Mouse (Mus musculus): ENCODE measurements around the gene Plekhh3. TPM values are rescaled to one million over a fixed set of nuclear protein-coding genes. Genes with fewer than 3 reads are reported as not detected.
"Not testable (repeated sequence)": the region's sequence is repeated elsewhere in the genome, so short reads cannot be mapped to it uniquely, and the experiment has no call there.

Plekhh3 gene
- polyA plus RNA-seq, 1 experiment from 2014 or later: 13.8 TPM

GRCm38 (mm10) chr11:101163476-101164350 is 7.4 kb downstream of the Plekhh3 start:
- Histone ChIP-seq H3K27ac (ENCODE audit: low read depth) (no peak overlapping the region), H3K4me2 (ENCODE audit: low read length) (peak overlapping the region; percentile 30), H3K36me3 (ENCODE audit: control insufficient read depth, insufficient read depth, low read length) (peaks cover 64% of the 10 kb centered on the region), H3K4me3 (ENCODE audit: low read depth, low read length) (no peak overlapping the region), H3K9ac (ENCODE audit: low read length) (no peak overlapping the region), H3K27me3 (replicated peaks; ENCODE audit: control insufficient read depth, insufficient read depth, low read length) (peaks cover 49% of the 10 kb centered on the region), H3K4me1 (replicated peaks; ENCODE audit: control insufficient read depth, insufficient read depth, low read length) (no peaks in the 10 kb centered on the region; the same call in 1 of the 2 replicates), H3K9me3 (ENCODE audit: control insufficient read depth, low read length) (no peaks in the 10 kb centered on the region)
- DNase-seq (ENCODE audit: low spot score): no peak
- 34% methylated on average over 44 of the region's 49 CpGs for WGBS
- ATAC-seq (replicated peaks; ENCODE audit: low FRiP score, low TSS enrichment, low read depth): no peak

GRCm38 (mm10) chr11:101162772-101163171 is 8.4 kb downstream of the Plekhh3 start:
- no peak overlapping the region for H3K4me2 ChIP-seq (ENCODE audit: low read length)
- no peak overlapping the region for H3K9ac ChIP-seq (ENCODE audit: low read length)
- WGBS: 68% methylated on average over 5 of the region's 5 CpGs
- H3K4me1 ChIP-seq (replicated peaks; ENCODE audit: control insufficient read depth, insufficient read depth, low read length): no peaks in the 10 kb centered on the region; the same call in 1 of the 2 replicates
- DNase-seq (ENCODE audit: low spot score) (no peak), ATAC-seq (replicated peaks; ENCODE audit: low FRiP score, low TSS enrichment, low read depth) (no peak)
- H3K4me3 ChIP-seq (ENCODE audit: low read depth, low read length): no peak overlapping the region
- H3K27ac ChIP-seq (ENCODE audit: low read depth): no peak overlapping the region
- peaks cover 40% of the 10 kb centered on the region for H3K27me3 ChIP-seq (replicated peaks; ENCODE audit: control insufficient read depth, insufficient read depth, low read length)
- no peaks in the 10 kb centered on the region for H3K9me3 ChIP-seq (ENCODE audit: control insufficient read depth, low read length)
- peaks cover 61% of the 10 kb centered on the region for H3K36me3 ChIP-seq (ENCODE audit: control insufficient read depth, insufficient read depth, low read length)

- DNase-seq (ENCODE audit: low spot score) (no peak), ATAC-seq (replicated peaks; ENCODE audit: low FRiP score, low TSS enrichment, low read depth) (no peak)
- Histone ChIP-seq H3K9me3 (ENCODE audit: control insufficient read depth, low read length) (no peaks in the 10 kb centered on the region), H3K4me2 (ENCODE audit: low read length) (no peak overlapping the region), H3K27me3 (replicated peaks; ENCODE audit: control insufficient read depth, insufficient read depth, low read length) (peaks cover 35% of the 10 kb centered on the region), H3K9ac (ENCODE audit: low read length) (no peak overlapping the region), H3K4me3 (ENCODE audit: low read depth, low read length) (no peak overlapping the region), H3K4me1 (replicated peaks; ENCODE audit: control insufficient read depth, insufficient read depth, low read length) (no peaks in the 10 kb centered on the region; the same call in 1 of the 2 replicates), H3K27ac (ENCODE audit: low read depth) (no peak overlapping the region), H3K36me3 (ENCODE audit: control insufficient read depth, insufficient read depth, low read length) (peaks cover 56% of the 10 kb centered on the region)
- WGBS: 61% methylated on average over 5 of the region's 5 CpGs
Observed at GRCm38 (mm10) chr11:101162301-101162700, 8.8 kb downstream of the Plekhh3 start.

GRCm38 (mm10) chr11:101161551-101161950 is 9.6 kb downstream of the Plekhh3 start:
- 87% methylated on average over 15 of the region's 15 CpGs for WGBS
- H3K27me3 ChIP-seq (replicated peaks; ENCODE audit: control insufficient read depth, insufficient read depth, low read length): peaks cover 28% of the 10 kb centered on the region
- H3K36me3 ChIP-seq (ENCODE audit: control insufficient read depth, insufficient read depth, low read length): peaks cover 49% of the 10 kb centered on the region
- H3K4me1 ChIP-seq (replicated peaks; ENCODE audit: control insufficient read depth, insufficient read depth, low read length): no peaks in the 10 kb centered on the region; the same call in 1 of the 2 replicates
- ATAC-seq (replicated peaks; ENCODE audit: low FRiP score, low TSS enrichment, low read depth) (no peak), DNase-seq (ENCODE audit: low spot score) (no peak)
- no peak overlapping the region for H3K27ac ChIP-seq (ENCODE audit: low read depth)
- H3K9me3 ChIP-seq (ENCODE audit: control insufficient read depth, low read length): no peaks in the 10 kb centered on the region
- no peak overlapping the region for H3K4me3 ChIP-seq (ENCODE audit: low read depth, low read length)
- no peak overlapping the region for H3K4me2 ChIP-seq (ENCODE audit: low read length)
- no peak overlapping the region for H3K9ac ChIP-seq (ENCODE audit: low read length)

DNA sequence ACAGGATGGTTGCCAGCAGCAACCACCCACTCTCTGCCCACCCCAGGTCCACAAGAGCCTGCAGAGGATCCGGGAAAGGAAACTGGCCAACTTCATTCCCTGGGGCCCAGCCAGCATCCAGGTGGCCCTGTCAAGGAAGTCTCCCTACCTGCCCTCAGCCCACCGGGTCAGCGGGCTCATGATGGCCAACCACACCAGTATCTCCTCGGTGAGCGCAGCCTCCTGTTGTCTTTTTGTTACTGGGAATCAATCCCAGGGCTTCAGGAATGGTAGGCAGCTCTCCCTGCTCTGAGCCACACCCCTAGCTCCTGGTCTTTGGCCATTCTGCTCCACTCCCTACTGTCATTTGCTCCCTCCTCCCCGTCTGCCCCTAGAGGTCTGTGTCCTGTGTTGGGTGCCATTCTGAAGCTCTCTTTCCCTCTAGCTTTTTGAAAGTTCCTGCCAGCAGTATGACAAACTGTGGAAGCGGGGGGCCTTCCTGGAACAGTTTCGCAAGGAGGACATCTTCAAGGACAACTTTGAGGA is 10.1 kb downstream of the Plekhh3 start:
- not testable (repeated sequence) for DNase-seq (ENCODE audit: low spot score); ATAC-seq (replicated peaks; ENCODE audit: low FRiP score, low TSS enrichment, low read depth); H3K4me2 ChIP-seq (ENCODE audit: low read length); H3K27ac ChIP-seq (ENCODE audit: low read depth); H3K4me3 ChIP-seq (ENCODE audit: low read depth, low read length); H3K4me1 ChIP-seq (replicated peaks; ENCODE audit: control insufficient read depth, insufficient read depth, low read length); H3K9ac ChIP-seq (ENCODE audit: low read length); H3K9me3 ChIP-seq (ENCODE audit: control insufficient read depth, low read length)
- WGBS: 76% methylated on average over 6 of the region's 8 CpGs
- H3K27me3 ChIP-seq (replicated peaks; ENCODE audit: control insufficient read depth, insufficient read depth, low read length): peaks cover 23% of the 10 kb centered on the region
- peaks cover 44% of the 10 kb centered on the region for H3K36me3 ChIP-seq (ENCODE audit: control insufficient read depth, insufficient read depth, low read length)

- not testable (repeated sequence) for H3K4me3 ChIP-seq (ENCODE audit: low read depth, low read length); H3K4me2 ChIP-seq (ENCODE audit: low read length); H3K9me3 ChIP-seq (ENCODE audit: control insufficient read depth, low read length); ATAC-seq (replicated peaks; ENCODE audit: low FRiP score, low TSS enrichment, low read depth); H3K27ac ChIP-seq (ENCODE audit: low read depth); H3K4me1 ChIP-seq (replicated peaks; ENCODE audit: control insufficient read depth, insufficient read depth, low read length); H3K9ac ChIP-seq (ENCODE audit: low read length); DNase-seq (ENCODE audit: low spot score)
- 61% methylated on average over 8 of the region's 10 CpGs for WGBS
- Histone ChIP-seq H3K36me3 (ENCODE audit: control insufficient read depth, insufficient read depth, low read length) (peaks cover 37% of the 10 kb centered on the region), H3K27me3 (replicated peaks; ENCODE audit: control insufficient read depth, insufficient read depth, low read length) (peaks cover 18% of the 10 kb centered on the region)
Observed at GRCm38 (mm10) chr11:101160151-101160550, 11.0 kb downstream of the Plekhh3 start.

DNA sequence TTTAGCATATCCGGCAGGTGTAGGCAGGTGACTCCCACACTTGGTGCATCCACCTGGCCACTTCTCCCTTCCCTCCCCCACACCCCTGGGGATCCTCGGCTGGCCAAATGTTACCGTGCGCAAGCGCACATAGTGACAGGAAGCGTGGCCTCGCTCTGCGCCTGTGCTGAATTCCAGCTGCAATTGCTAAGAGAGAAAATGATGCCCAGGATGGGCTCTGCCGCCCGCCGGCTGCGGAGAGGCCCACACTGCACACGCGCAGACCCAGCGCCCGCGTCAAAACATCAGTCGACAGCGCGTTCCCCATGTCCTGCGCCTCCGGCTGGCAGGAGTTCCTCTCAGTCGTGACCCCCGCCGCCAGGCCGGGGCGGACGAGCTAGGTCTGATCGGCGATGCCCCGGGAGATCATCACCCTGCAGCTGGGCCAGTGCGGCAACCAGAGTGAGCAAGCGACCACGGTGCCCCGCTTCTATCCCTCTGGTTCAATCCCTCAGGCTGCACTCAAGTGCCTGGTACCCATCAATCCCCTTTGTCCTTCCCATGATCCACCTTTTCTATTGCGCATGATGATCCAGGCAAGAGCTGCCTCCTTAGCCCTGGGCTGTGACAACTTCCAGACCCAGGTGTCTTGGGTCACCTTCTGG is 15.3 kb downstream of the Plekhh3 start, which contains the start of gene Tubg2:
Gene Tubg2, plus strand, starts transcription at position 180 of the 644 bp plus-strand sequence.
- peak; percentile 61 for ATAC-seq (replicated peaks; ENCODE audit: low FRiP score, low TSS enrichment, low read depth)
- Histone ChIP-seq H3K4me1 (replicated peaks; ENCODE audit: control insufficient read depth, insufficient read depth, low read length) (peaks cover 5% of the 10 kb centered on the region; the same call in 1 of the 2 replicates), H3K27me3 (replicated peaks; ENCODE audit: control insufficient read depth, insufficient read depth, low read length) (no peaks in the 10 kb centered on the region), H3K4me3 (ENCODE audit: low read depth, low read length) (peak within 1 kb of the TSS; percentile 28), H3K4me2 (ENCODE audit: low read length) (peak within 1 kb of the TSS; percentile 73), H3K27ac (ENCODE audit: low read depth) (peak within 1 kb of the TSS; percentile 66), H3K9me3 (ENCODE audit: control insufficient read depth, low read length) (no peaks in the 10 kb centered on the region), H3K36me3 (ENCODE audit: control insufficient read depth, insufficient read depth, low read length) (no peaks in the 10 kb centered on the region), H3K9ac (ENCODE audit: low read length) (peak within 1 kb of the TSS; percentile 47)
- DNase-seq (ENCODE audit: low spot score): peak; percentile 75
- 2% methylated on average over 36 of the region's 36 CpGs for WGBS

DNA sequence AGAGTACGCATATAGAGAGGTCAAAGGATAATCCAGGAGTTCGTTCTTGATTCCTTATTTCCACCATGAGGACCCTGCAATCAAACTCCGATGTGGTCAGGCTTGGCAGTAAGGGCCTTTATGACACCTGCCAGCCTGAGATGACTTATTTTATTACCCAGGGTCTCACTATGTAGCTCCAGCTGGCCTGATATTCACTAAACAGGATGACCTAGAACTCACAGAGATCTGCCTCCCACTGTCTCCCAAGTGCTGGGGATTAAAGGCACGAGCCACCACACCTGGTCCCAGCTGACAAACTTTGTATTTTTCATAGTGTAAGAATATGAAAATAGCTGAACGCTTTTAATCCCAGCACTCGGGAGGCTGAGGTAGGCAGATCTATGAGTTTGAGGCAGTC is 16.0 kb downstream of the Plekhh3 start:
- ATAC-seq (replicated peaks; ENCODE audit: low FRiP score, low TSS enrichment, low read depth) (no peak), DNase-seq (ENCODE audit: low spot score) (no peak)
- Histone ChIP-seq H3K27ac (ENCODE audit: low read depth) (no peak overlapping the region), H3K36me3 (ENCODE audit: control insufficient read depth, insufficient read depth, low read length) (no peaks in the 10 kb centered on the region), H3K9me3 (ENCODE audit: control insufficient read depth, low read length) (no peaks in the 10 kb centered on the region), H3K4me3 (ENCODE audit: low read depth, low read length) (no peak overlapping the region), H3K9ac (ENCODE audit: low read length) (no peak overlapping the region), H3K4me1 (replicated peaks; ENCODE audit: control insufficient read depth, insufficient read depth, low read length) (peaks cover 5% of the 10 kb centered on the region; the same call in 1 of the 2 replicates), H3K27me3 (replicated peaks; ENCODE audit: control insufficient read depth, insufficient read depth, low read length) (no peaks in the 10 kb centered on the region), H3K4me2 (ENCODE audit: low read length) (peak overlapping the region; percentile 73; the same call in 1 of the 2 replicates)
- WGBS: 59% methylated on average over 6 of the region's 6 CpGs
